Mouse (Mus musculus): ENCODE results near the gene Slc26a9.
A peak's percentile ranks its signal among the peaks of the same experiment; 100 is the strongest.

Gene Slc26a9

GRCm38 (mm10) chr1:131736494-131736893 is 7.3 kb upstream of the Slc26a9 start:
- DNase-seq (ENCODE audit: low spot score) = no peak

- DNase-seq (ENCODE audit: low spot score) = peak; percentile 81
These were observed 6.6 kb upstream of the Slc26a9 start for GRCm38 (mm10) chr1:131737269-131737668.

GRCm38 (mm10) chr1:131738760-131739159 is 5.1 kb upstream of the Slc26a9 start:
- no peak for DNase-seq (ENCODE audit: low spot score)

- no peak for DNase-seq (ENCODE audit: low spot score)
These were observed 4.2 kb upstream of the Slc26a9 start for GRCm38 (mm10) chr1:131739481-131740160.

GRCm38 (mm10) chr1:131745391-131745790 is 1.6 kb downstream of the Slc26a9 start:
- DNase-seq (ENCODE audit: low spot score) = no peak

GRCm38 (mm10) chr1:131747761-131748160 is 3.9 kb downstream of the Slc26a9 start:
- DNase-seq (ENCODE audit: low spot score) = no peak

- DNase-seq (ENCODE audit: low spot score) = no peak
These were observed 4.8 kb downstream of the Slc26a9 start for GRCm38 (mm10) chr1:131748636-131749035.

DNA sequence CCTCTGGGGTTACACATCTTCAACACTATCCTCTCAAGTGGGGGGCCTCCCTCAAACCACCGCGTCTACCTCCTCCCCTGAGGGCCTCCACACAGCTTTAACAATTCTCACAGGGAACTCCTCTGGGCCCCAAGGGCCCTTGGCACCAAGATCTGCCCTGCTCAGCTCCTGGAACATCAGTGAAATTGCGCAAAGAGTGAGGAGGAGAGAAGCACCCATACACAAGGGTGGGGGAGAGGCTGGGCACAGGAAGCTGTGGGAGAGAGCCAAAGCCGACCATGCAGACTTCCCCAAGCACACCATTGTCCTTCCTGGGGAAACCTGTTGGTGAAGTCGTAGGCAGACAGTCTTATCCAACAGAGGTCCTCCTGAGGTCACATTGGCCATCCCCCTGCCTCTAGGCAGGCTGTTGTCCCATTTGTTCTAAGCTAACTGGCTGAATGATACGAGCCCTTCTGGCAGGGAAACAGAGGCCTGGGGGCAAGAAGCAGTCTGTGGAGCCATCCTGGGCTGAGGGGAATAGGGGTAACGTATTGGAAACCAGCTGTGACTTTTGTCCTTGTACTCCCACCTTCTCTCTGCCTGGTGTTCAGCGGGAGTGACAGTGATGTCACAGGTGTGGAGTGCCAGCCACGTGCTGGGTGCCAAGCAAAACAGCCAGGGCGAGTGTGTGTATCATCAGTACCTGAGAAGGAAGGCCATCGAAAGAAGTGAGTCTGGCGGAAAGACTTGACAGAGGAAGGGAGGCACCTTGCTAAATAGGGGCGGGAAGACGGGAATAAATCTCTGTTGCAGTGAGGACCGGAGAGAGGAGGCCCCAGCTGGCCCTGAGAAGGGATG is 6.1 kb downstream of the Slc26a9 start:
- DNase-seq (ENCODE audit: low spot score) = no peak

- DNase-seq (ENCODE audit: low spot score) = no peak
These were observed 7.5 kb downstream of the Slc26a9 start for GRCm38 (mm10) chr1:131751181-131751890.

GRCm38 (mm10) chr1:131751891-131752311 is 8.1 kb downstream of the Slc26a9 start:
- peak; percentile 38 for DNase-seq (ENCODE audit: low spot score)

DNA sequence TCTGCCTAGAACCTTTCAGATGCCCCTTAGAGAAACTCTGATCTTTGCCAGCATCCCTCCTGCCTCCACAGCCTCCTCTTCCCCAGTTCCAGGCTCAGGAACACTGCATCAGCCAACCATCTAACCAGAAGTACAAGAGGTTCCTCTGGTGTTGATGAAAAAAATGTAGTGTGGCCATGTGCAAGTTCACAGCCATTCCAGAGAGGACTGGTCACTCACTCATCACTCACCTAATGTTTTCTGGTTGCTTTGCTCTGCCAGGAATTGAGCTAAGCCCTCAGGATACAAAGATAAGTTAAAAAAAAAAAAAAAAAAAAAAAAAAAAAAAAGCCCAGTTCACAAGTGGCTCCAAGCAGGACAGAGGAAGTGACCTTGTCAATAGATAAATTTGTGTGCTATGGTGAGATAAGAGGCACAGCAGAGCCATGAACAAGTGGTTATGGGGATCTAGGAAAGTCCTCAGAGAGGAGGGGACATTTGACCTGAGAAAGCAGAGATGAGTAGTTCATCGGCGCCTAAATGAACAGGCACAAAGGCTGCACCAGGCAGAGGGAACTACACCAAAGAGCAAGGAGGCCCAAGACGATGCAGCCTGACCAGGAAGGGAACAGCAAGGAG is 10.5 kb downstream of the Slc26a9 start:
- no peak for DNase-seq (ENCODE audit: low spot score)

DNA sequence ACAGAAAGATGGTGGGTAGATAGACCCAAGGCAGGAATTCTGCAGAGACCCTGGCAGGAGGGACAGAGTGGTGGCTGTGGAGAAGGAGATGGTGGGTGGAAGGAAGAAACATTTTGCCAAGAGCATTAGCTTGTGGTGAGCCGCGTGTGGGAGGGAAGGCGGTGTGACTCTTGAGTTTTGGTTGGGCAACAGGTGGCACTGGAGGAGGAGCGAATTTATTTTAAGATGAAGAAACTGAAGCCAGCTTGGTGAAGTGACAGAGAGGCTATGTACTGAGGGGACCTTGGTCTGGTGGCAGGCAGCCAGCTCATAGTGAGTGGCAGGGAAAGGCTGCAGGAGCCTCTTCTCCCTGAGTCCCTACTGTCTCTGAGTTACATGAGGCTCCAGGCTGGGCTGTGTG is 11.1 kb downstream of the Slc26a9 start:
- DNase-seq (ENCODE audit: low spot score) = no peak

DNA sequence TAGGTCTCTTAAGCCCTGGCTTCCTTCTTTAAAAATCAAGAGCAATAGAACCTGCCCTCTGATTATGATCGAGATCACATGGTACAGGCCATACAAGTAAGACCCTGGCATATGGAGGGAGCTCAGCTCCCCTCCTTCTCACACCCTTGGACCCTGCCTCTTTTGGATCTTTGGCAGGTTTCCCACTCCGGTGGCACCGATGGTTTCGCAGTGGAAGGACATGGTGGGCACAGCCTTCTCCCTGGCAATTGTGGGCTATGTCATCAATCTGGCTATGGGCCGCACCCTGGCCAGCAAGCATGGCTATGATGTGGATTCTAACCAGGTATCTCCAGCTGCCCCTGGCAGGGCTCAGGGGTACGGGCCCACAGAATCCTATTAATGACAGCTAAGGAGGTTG is 13.4 kb downstream of the Slc26a9 start:
- no peak for DNase-seq (ENCODE audit: low spot score)

DNA sequence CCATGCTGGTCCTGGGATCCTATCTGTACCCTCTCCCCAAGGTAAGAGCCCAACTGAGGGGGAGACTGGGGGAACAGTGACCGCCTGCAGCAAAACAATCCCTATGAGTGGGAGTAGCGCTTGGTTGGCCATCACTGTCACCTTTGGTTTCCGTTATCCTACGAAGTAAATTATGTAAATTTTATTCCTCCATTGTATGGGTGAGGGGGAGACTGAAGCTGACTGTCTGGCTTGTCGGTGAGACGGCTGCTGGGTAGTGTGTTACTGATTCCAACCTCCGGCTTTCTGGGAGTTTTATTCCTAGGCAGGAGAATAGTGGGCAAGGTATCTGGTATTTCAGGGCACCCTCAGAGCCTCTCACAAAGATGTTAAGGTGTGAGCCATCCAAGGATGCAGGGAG is 15.0 kb downstream of the Slc26a9 start:
- DNase-seq (ENCODE audit: low spot score) = no peak

GRCm38 (mm10) chr1:131759667-131760427 is 16.0 kb downstream of the Slc26a9 start:
- no peak for DNase-seq (ENCODE audit: low spot score)

- DNase-seq (ENCODE audit: low spot score) = no peak
These were observed 16.6 kb downstream of the Slc26a9 start for GRCm38 (mm10) chr1:131760428-131760820.

- no peak for DNase-seq (ENCODE audit: low spot score)
These were observed 17.4 kb downstream of the Slc26a9 start for GRCm38 (mm10) chr1:131761079-131761831.

DNA sequence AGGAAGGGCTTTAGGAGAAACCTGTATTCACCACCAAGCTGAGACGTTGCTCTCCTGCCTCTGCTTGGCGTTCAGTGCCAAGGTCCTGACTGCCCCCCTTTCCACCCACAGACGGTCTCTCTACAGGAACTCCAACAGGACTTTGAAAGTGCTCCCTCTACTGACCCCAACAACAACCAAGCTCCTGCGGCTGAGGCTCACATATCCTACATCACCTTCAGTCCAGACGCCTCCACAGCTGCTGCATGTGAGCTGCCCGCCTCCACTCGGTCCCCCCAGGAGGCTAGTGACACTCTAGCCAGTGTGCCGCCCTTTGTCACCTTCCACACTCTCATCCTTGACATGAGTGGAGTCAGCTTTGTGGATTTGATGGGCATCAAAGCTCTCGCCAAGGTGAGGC is 19.9 kb downstream of the Slc26a9 start:
- no peak for DNase-seq (ENCODE audit: low spot score)

- DNase-seq (ENCODE audit: low spot score) = no peak
These were observed 20.9 kb downstream of the Slc26a9 start for GRCm38 (mm10) chr1:131764581-131765338.

DNA sequence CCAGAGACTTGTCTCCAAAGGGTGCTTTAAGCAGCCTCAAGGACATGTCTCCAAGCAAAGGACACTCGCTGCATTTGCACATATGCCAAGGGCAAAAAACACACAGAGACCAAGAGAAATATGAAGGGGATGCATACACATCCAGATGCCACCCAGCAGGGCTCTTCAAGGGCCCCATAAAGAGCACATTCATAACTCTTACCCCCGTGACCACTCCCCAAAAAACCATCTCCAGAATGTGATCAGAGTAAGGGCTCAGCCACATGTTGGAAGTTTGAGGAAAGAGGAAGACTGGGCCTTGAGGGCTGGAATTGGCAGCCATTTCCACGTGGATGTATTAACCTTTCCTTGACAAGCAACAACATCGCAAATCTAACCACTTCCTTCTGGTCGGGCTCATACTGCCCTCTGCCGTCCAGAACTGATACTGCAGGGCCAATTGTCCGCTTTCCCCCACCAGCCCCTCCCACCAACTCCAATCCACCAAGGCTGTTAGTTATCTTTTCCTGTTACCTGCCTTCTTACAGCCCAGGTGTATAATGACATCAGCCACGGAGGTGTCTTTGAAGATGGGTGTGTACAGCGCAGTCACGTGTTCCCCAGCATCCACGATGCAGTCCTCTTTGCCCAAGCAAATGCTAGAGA is 21.7 kb downstream of the Slc26a9 start:
- peak; percentile 64 for DNase-seq (ENCODE audit: low spot score)
